In the genomic region with DNA sequence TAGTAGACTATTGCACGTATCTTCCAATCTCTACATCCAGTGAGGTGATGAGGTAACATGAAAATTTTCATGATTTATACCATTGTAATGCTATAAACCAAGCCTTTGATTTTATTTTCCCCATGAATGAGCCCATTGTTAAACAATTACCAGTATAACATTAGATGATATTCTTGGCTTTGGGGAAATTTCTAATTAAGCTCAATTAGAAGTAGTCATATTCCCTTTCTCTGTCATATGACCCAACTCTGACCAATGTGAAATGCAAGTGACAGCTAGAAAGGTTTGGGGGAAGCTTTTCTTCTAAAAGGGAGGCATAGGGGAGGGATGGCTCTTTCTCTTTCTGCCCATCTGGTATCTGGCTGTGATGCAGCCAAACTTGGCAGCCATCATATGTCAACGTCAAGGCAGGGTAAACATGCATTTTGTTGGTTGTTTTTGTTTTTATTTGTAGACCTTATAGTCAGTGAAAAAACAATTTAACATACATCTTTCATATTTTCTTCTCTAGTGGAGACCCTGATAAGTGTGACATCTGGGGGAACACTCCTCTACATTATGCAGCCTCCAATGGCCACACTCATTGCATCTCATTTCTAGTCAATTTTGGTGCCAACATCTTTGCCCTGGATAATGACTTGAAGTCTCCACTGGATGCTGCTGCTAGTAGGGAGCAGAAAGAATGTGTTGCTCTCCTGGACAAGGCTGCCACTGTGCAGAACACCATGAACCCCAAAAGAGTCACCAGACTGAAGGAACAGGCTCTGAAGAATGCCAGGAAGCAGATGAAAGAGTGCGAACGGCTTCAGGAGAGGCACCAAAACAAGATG, we compare ENCODE assay signal across 21 mouse cellular contexts. TPM values are rescaled to one million over a fixed set of nuclear protein-coding genes. Genes with fewer than 3 reads are reported as not detected.
"Had no signal": no experiment of that assay in that cellular context is flagged by ENCODE, and none has a peak within 500 bp of the region (broad histone marks: within the 10 kb centered on the region; RNA-seq: fewer than 3 reads in every experiment).

No protein-coding gene starts in this region.

- H3K27me3 ChIP-seq: limb, embryonic 12.5 days; limb, embryonic 15.5 days; midbrain, embryonic 12.5 days; midbrain, embryonic 15.5 days; neural tube, embryonic 12.5 days; neural tube, embryonic 15.5 days had no signal

- H3K4me1 ChIP-seq: limb, embryonic 12.5 days; limb, embryonic 15.5 days; midbrain, embryonic 12.5 days; midbrain, embryonic 15.5 days; neural tube, embryonic 15.5 days had no signal

- H3K4me2 ChIP-seq: limb, embryonic 12.5 days; limb, embryonic 15.5 days; liver, embryonic 11.5 days; lung, embryonic 14.5 days; midbrain, embryonic 12.5 days; midbrain, embryonic 15.5 days; neural tube, embryonic 12.5 days; neural tube, embryonic 15.5 days had no signal

- DNase-seq: kidney, postnatal 25 days; left cerebral cortex, postnatal 4 days; liver, postnatal 0 days; lung, embryonic 14.5 days; thymus, adult 18-20 months; thymus, postnatal 36 days had no signal

- ATAC-seq: lung, postnatal 0 days; midbrain, embryonic 15.5 days had no signal

- H3K9ac ChIP-seq: limb, embryonic 12.5 days; limb, embryonic 15.5 days; liver, embryonic 14.5 days; liver, postnatal 0 days; lung, embryonic 14.5 days; midbrain, embryonic 12.5 days; midbrain, embryonic 15.5 days; neural tube, embryonic 12.5 days; neural tube, embryonic 15.5 days had no signal

- H3K4me3 ChIP-seq: limb, embryonic 12.5 days; limb, embryonic 15.5 days; midbrain, embryonic 12.5 days; midbrain, embryonic 15.5 days; neural tube, embryonic 12.5 days; neural tube, embryonic 15.5 days had no signal

- H3K9me3 ChIP-seq: limb, embryonic 12.5 days; limb, embryonic 15.5 days; midbrain, embryonic 12.5 days; midbrain, embryonic 15.5 days; neural tube, embryonic 12.5 days; neural tube, embryonic 15.5 days had no signal

- H3K27ac ChIP-seq: kidney, postnatal 0 days; limb, embryonic 12.5 days; limb, embryonic 15.5 days; liver, embryonic 14.5 days; macrophage; midbrain, embryonic 12.5 days; midbrain, embryonic 15.5 days; neural tube, embryonic 12.5 days; neural tube, embryonic 15.5 days had no signal

- H3K36me3 ChIP-seq: limb, embryonic 12.5 days; limb, embryonic 15.5 days; midbrain, embryonic 12.5 days; midbrain, embryonic 15.5 days; neural tube, embryonic 12.5 days; neural tube, embryonic 15.5 days had no signal

RNA-seq across cellular contexts. Expression of a gene that starts 8.0 kb away (rescaled TPM):
- polyA plus RNA-seq: limb, embryonic 12.5 days; limb, embryonic 15.5 days; lung, embryonic 14.5 days; lung, postnatal 0 days; macrophage; midbrain, embryonic 12.5 days; midbrain, embryonic 15.5 days; neural tube, embryonic 15.5 days; spleen, adult 2 months; urinary bladder, adult 2 months had no signal

RNA-seq across cellular contexts. Expression of a gene that starts 20.3 kb away (rescaled TPM):
- polyA plus RNA-seq: macrophage had no signal

RNA-seq across cellular contexts. Expression of a gene that starts 22.1 kb away (rescaled TPM):
- polyA plus RNA-seq: limb, embryonic 12.5 days; limb, embryonic 15.5 days; liver, embryonic 11.5 days; macrophage; midbrain, embryonic 12.5 days; midbrain, embryonic 15.5 days; neural tube, embryonic 12.5 days; neural tube, embryonic 15.5 days; spleen, adult 2 months; stomach, embryonic 16.5 days had no signal

RNA-seq across cellular contexts. Expression of a gene that starts 36.5 kb away (rescaled TPM):
- polyA plus RNA-seq: kidney, postnatal 0 days; limb, embryonic 12.5 days; liver, embryonic 11.5 days; liver, embryonic 14.5 days; liver, postnatal 0 days; lung, embryonic 14.5 days; lung, postnatal 0 days; macrophage; midbrain, embryonic 12.5 days; midbrain, embryonic 15.5 days; neural tube, embryonic 12.5 days; neural tube, embryonic 15.5 days; spleen, adult 2 months; testis, adult 2 months; urinary bladder, adult 2 months had no signal
